Mouse (Mus musculus): ENCODE measurements around the gene Sez6l.

The Sez6l gene

GRCm38 (mm10) chr5:112584155-112584769 is 7.3 kb upstream of the Sez6l start:
- no peak for DNase-seq (ENCODE audit: low spot score in 2 of 2)

GRCm38 (mm10) chr5:112583304-112583703 is 6.3 kb upstream of the Sez6l start:
- DNase-seq (ENCODE audit: low spot score in 2 of 2) = no peak

GRCm38 (mm10) chr5:112577750-112578149 is 765 bp upstream of the Sez6l start:
- DNase-seq (ENCODE audit: low spot score in 2 of 2) = peak; percentile 71 to 86

GRCm38 (mm10) chr5:112576361-112576992 is 508 bp downstream of the Sez6l start:
- DNase-seq (ENCODE audit: low spot score in 2 of 2) = peak in 1 of 2 experiments; percentile 51

- no peak for DNase-seq (ENCODE audit: low spot score in 2 of 2)
Observed at GRCm38 (mm10) chr5:112575151-112575915, 1.7 kb downstream of the Sez6l start.

- DNase-seq (ENCODE audit: low spot score in 2 of 2) = peak; percentile 67 to 82
Observed at GRCm38 (mm10) chr5:112573916-112574315, 3.1 kb downstream of the Sez6l start.

- DNase-seq (ENCODE audit: low spot score in 2 of 2) = no peak
Observed at GRCm38 (mm10) chr5:112572217-112572616, 4.8 kb downstream of the Sez6l start.

- DNase-seq (ENCODE audit: low spot score in 2 of 2) = no peak
Observed at GRCm38 (mm10) chr5:112565489-112565888, 11.5 kb downstream of the Sez6l start.

- DNase-seq (ENCODE audit: low spot score in 2 of 2) = no peak
Observed at GRCm38 (mm10) chr5:112565083-112565482, 11.9 kb downstream of the Sez6l start.

- DNase-seq (ENCODE audit: low spot score in 2 of 2) = no peak
Observed at GRCm38 (mm10) chr5:112560869-112561499, 16.0 kb downstream of the Sez6l start.

GRCm38 (mm10) chr5:112560139-112560538 is 16.8 kb downstream of the Sez6l start:
- DNase-seq (ENCODE audit: low spot score in 2 of 2) = no peak

GRCm38 (mm10) chr5:112557396-112557795 is 19.6 kb downstream of the Sez6l start:
- no peak for DNase-seq (ENCODE audit: low spot score in 2 of 2)

- no peak for DNase-seq (ENCODE audit: low spot score in 2 of 2)
Observed at GRCm38 (mm10) chr5:112556640-112557039, 20.3 kb downstream of the Sez6l start.

GRCm38 (mm10) chr5:112554508-112554907 is 22.5 kb downstream of the Sez6l start:
- no peak for DNase-seq (ENCODE audit: low spot score in 2 of 2)

- DNase-seq (ENCODE audit: low spot score in 2 of 2) = no peak
Observed at GRCm38 (mm10) chr5:112552786-112553185, 24.2 kb downstream of the Sez6l start.

- DNase-seq (ENCODE audit: low spot score in 2 of 2) = peak; percentile 74 to 80
Observed at GRCm38 (mm10) chr5:112551975-112552728, 24.8 kb downstream of the Sez6l start.

GRCm38 (mm10) chr5:112548846-112549620 is 28.0 kb downstream of the Sez6l start:
- DNase-seq (ENCODE audit: low spot score in 2 of 2) = peak in 1 of 2 experiments; percentile 49

- DNase-seq (ENCODE audit: low spot score in 2 of 2) = no peak
Observed at GRCm38 (mm10) chr5:112546771-112547170, 30.2 kb downstream of the Sez6l start.

GRCm38 (mm10) chr5:112538295-112538694 is 38.7 kb downstream of the Sez6l start:
- no peak for DNase-seq (ENCODE audit: low spot score in 2 of 2)

GRCm38 (mm10) chr5:112535868-112536267 is 41.1 kb downstream of the Sez6l start:
- DNase-seq (ENCODE audit: low spot score in 2 of 2) = no peak

- DNase-seq (ENCODE audit: low spot score in 2 of 2) = no peak
Observed at GRCm38 (mm10) chr5:112534146-112534545, 42.8 kb downstream of the Sez6l start.
